Mouse (Mus musculus): ENCODE results near the gene Rfc1.

- TF ChIP-seq CTCF (IDR thresholded peaks at IDR 0.05), result peak; percentile 60
- TF ChIP-seq EP300 (IDR thresholded peaks at IDR 0.05), result no peak
These were observed 92.7 kb downstream of the Rfc1 start for GRCm38 (mm10) chr5:65242740-65243139.
